Mouse (Mus musculus): ENCODE results near the gene Gm21488.
"Not testable (repeated sequence)": the region's sequence is repeated elsewhere in the genome, so short reads cannot be mapped to it uniquely, and the experiment has no call there.

The Gm21488 gene

DNA sequence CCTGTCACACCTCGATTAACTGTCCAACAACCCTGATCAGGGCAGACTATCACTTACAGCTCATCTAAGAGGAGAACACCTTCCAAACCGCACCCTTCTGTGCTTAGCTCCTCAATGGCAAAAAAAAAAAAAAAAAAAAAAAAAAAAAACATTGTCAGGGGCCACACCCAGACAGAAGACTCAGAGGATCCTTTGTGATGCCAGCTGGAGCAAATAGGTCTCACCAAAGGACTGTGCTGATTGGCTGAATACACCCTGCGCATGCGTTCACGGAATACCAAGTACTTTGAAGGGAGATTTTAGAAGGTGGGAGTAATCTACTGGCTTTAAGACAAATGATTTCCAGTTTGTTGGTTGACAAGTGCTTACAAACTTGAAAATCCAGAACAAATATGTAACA is at the start of gene Gm21488:
Gene Gm21488, minus strand, starts transcription at position 101 of the 400 bp plus-strand sequence.
- DNase-seq (ENCODE audit: extremely low spot score) = not testable (repeated sequence)

All from embryo, embryonic 9.5 days (tissue).